Mouse (Mus musculus) cortical plate, adult 2 months (tissue): ENCODE results near the gene Olfr1206.

Experiments
- CTCF ChIP-seq: fragments of 200-500 bp; IDR thresholded peaks from 2 replicates; pipeline ENCODE4 v1.5.1; 2011; ENCODE audit warnings: mild to moderate bottlenecking, control low read depth, low read length; ENCODE audit not compliant: insufficient read depth; ENCODE audit errors: extremely low read depth
- POLR2A ChIP-seq: fragments of 200-500 bp; IDR thresholded peaks from 2 replicates; pipeline ENCODE4 v1.6.1; 2011; ENCODE audit warnings: mild to moderate bottlenecking, low read length, control low read depth; ENCODE audit not compliant: insufficient read depth; ENCODE audit errors: extremely low read depth

GRCm38 (mm10) chr2:88814196-88814595 is 48.8 kb upstream of the Olfr1206 start, which contains the start of gene Olfr1202:
- no peak for TF ChIP-seq POLR2A
- no peak for TF ChIP-seq CTCF
